Mouse (Mus musculus): ENCODE results near the gene Wdr4.
A peak's percentile ranks its signal among the peaks of the same experiment; 100 is the strongest.
"Not testable (repeated sequence)": the region's sequence is repeated elsewhere in the genome, so short reads cannot be mapped to it uniquely, and the experiment has no call there.

Wdr4 gene

GRCm38 (mm10) chr17:31519946-31520838, at the start of gene Wdr4, which contains the start of gene Ndufv3:
Wdr4 (minus strand) TSS chr17:31519980.
Ndufv3 (plus strand) TSS chr17:31520115.
- DNase-seq (ENCODE audit: low spot score in 2 of 2): peak; percentile 98 to 99

GRCm38 (mm10) chr17:31566276-31566675, 46.5 kb upstream of the Wdr4 start:
- no peak for DNase-seq (ENCODE audit: low spot score in 2 of 2)

GRCm38 (mm10) chr17:31565141-31566056, 45.6 kb upstream of the Wdr4 start:
- DNase-seq (ENCODE audit: low spot score in 2 of 2): peak; percentile 34 to 41

GRCm38 (mm10) chr17:31564858-31565140, 45.0 kb upstream of the Wdr4 start:
- DNase-seq (ENCODE audit: low spot score in 2 of 2): no peak

- peak; percentile 99 for DNase-seq (ENCODE audit: low spot score in 2 of 2)
Measured at GRCm38 (mm10) chr17:31564015-31564857, 44.5 kb upstream of the Wdr4 start, which contains the start of gene Pknox1. Pknox1 (plus strand) TSS chr17:31564734.

- DNase-seq (ENCODE audit: low spot score in 2 of 2): no peak
Measured at GRCm38 (mm10) chr17:31563632-31564014, 43.8 kb upstream of the Wdr4 start.

GRCm38 (mm10) chr17:31559021-31559789, 39.4 kb upstream of the Wdr4 start:
- DNase-seq (ENCODE audit: low spot score in 2 of 2): no peak

GRCm38 (mm10) chr17:31557947-31558542, 38.3 kb upstream of the Wdr4 start:
- no peak for DNase-seq (ENCODE audit: low spot score in 2 of 2)

- DNase-seq (ENCODE audit: low spot score in 2 of 2): no peak
Measured at GRCm38 (mm10) chr17:31557124-31557880, 37.5 kb upstream of the Wdr4 start.

- DNase-seq (ENCODE audit: low spot score in 2 of 2): no peak
Measured at GRCm38 (mm10) chr17:31556253-31556652, 36.5 kb upstream of the Wdr4 start.

GRCm38 (mm10) chr17:31552601-31553000, 32.8 kb upstream of the Wdr4 start:
- DNase-seq (ENCODE audit: low spot score in 2 of 2): not testable (repeated sequence)

GRCm38 (mm10) chr17:31549389-31549788, 29.6 kb upstream of the Wdr4 start:
- DNase-seq (ENCODE audit: low spot score in 2 of 2): no peak

- DNase-seq (ENCODE audit: low spot score in 2 of 2): no peak
Measured at GRCm38 (mm10) chr17:31547974-31548373, 28.2 kb upstream of the Wdr4 start.

GRCm38 (mm10) chr17:31546444-31547196, 26.8 kb upstream of the Wdr4 start:
- no peak for DNase-seq (ENCODE audit: low spot score in 2 of 2)

- DNase-seq (ENCODE audit: low spot score in 2 of 2): no peak
Measured at GRCm38 (mm10) chr17:31543574-31543973, 23.8 kb upstream of the Wdr4 start.

- DNase-seq (ENCODE audit: low spot score in 2 of 2): no peak
Measured at GRCm38 (mm10) chr17:31541460-31541831, 21.7 kb upstream of the Wdr4 start.

- DNase-seq (ENCODE audit: low spot score in 2 of 2): no peak
Measured at GRCm38 (mm10) chr17:31540809-31541459, 21.2 kb upstream of the Wdr4 start.

- DNase-seq (ENCODE audit: low spot score in 2 of 2): no peak
Measured at GRCm38 (mm10) chr17:31540101-31540500, 20.3 kb upstream of the Wdr4 start.

Measured in right cerebral cortex, postnatal 36 days (tissue).